Mouse (Mus musculus) ES-E14 (cell line): ENCODE data around the gene Gabpb2. TPM values are rescaled to one million over a fixed set of nuclear protein-coding genes. Genes with fewer than 3 reads are reported as not detected.

ENCODE experiments used
- DNase-seq: peaks from one replicate; pipeline ENCODE4 v3.0.0-alpha.2; 2013; ENCODE audit warnings: low read depth, low spot score
- H3K27ac ChIP-seq: 2 replicates; pipeline ENCODE4 v1.5.1; 2012; ENCODE audit warnings: low read depth, mild to moderate bottlenecking, low read length, moderate library complexity, mixed read lengths; ENCODE audit not compliant: poor library complexity, insufficient read depth, severe bottlenecking
- H3K36me3 ChIP-seq: 2 replicates; pipeline ENCODE4 v1.6.1; 2012; ENCODE audit warnings: mild to moderate bottlenecking, low read length, moderate library complexity, mixed read lengths; ENCODE audit not compliant: control insufficient read depth, poor library complexity, insufficient read depth, severe bottlenecking
- H3K4me1 ChIP-seq, 2 experiments: fragments of 150-350 bp in 1 of 2; sonication (generic) in 1 of 2; 2 replicates each; pipeline ENCODE4 v1.6.1; 2012; ENCODE audit warnings: low read length in 2 of 2, mild to moderate bottlenecking in 1 of 2, mixed read lengths in 1 of 2; ENCODE audit not compliant: control insufficient read depth in 2 of 2, insufficient read depth in 2 of 2, poor library complexity in 1 of 2
- H3K4me3 ChIP-seq, 2 experiments: fragments of 150-350 bp in 1 of 2; sonication (generic) in 1 of 2; 2 replicates each; pipeline ENCODE4 v1.5.1; 2012; ENCODE audit warnings: low read length in 2 of 2, low read depth in 1 of 2, mild to moderate bottlenecking in 1 of 2, mixed read lengths in 1 of 2; ENCODE audit not compliant: insufficient read depth in 1 of 2, poor library complexity in 1 of 2, severe bottlenecking in 1 of 2
- H3K9ac ChIP-seq: 2 replicates; pipeline ENCODE4 v1.6.1; 2012; ENCODE audit warnings: low read depth, mild to moderate bottlenecking, low read length, mixed read lengths; ENCODE audit not compliant: poor library complexity, insufficient read depth, severe bottlenecking
- H3K9me3 ChIP-seq: fragments of 150-350 bp; sonication (generic); 2 replicates; pipeline ENCODE4 v1.6.1; 2012; ENCODE audit warnings: low read depth, mild to moderate bottlenecking, low read length; ENCODE audit not compliant: control insufficient read depth, insufficient read depth
- CHD2 ChIP-seq: IDR thresholded peaks from 2 replicates; pipeline ENCODE4 v1.6.1; 2014; ENCODE audit warnings: mild to moderate bottlenecking, low read depth, low read length, inconsistent platforms
- HCFC1 ChIP-seq: IDR thresholded peaks from 2 replicates; pipeline ENCODE4 v1.6.1; 2012; ENCODE audit warnings: low read length, inconsistent platforms, borderline replicate concordance; ENCODE audit not compliant: insufficient read depth
- MAFK ChIP-seq: IDR thresholded peaks from 2 replicates; pipeline ENCODE4 v1.6.1; 2014; ENCODE audit warnings: mild to moderate bottlenecking, low read depth, low read length, inconsistent platforms; ENCODE audit not compliant: insufficient read depth
- ZC3H11A ChIP-seq: IDR thresholded peaks from 2 replicates; pipeline ENCODE4 v1.6.1; 2012; ENCODE audit warnings: low read depth, mild to moderate bottlenecking, inconsistent platforms, low read length, borderline replicate concordance
- ZNF384 ChIP-seq: IDR thresholded peaks from 2 replicates; pipeline ENCODE4 v1.6.1; 2012; ENCODE audit warnings: low read depth, low read length, inconsistent platforms
- in situ Hi-C, 2 experiments: fragments of 600-800 bp; cut with MboI; formaldehyde crosslinking; loops; one replicate each; pipeline ENCODE4 v1.15.1; 2025; ENCODE audit warnings: low sequenced_read_pairs in 2 of 2, inconsistent platforms in 1 of 2; ENCODE audit not compliant: unreplicated experiment in 2 of 2
- total RNA-seq: library from RNA; depleted of rRNA; stranded (reverse); fragments of 300-350 nt; gene quantifications from 2 replicates; pipeline ENCODE4 v1.2.3, GENCODE M21; 2012

Gabpb2 gene
- total RNA-seq, 1 experiment: 30.7 TPM

DNA sequence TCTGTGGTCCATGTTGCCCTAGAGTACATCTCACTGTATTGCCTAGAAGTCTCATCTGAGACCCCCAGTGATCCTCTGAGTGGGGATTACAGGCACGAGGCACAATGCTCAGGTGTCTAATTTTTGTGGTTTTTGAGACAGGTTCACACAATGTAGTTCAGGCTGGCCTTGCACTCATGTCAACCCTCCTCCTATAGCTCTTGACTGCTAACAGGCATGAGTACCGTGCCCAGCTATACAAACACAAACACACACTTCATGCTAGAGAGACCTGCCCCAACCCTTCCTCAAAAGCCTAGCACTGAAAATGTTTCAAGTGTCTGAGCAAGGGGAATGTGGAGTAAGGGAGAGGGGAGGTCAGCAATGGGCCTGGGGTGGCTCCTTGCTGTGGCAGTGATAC, 31.6 kb downstream of the Gabpb2 start:
- Histone ChIP-seq H3K4me1 (no peaks in the 10 kb centered on the region), H3K4me3 (no peak overlapping the region), H3K27ac (no peak overlapping the region), H3K36me3 (peaks cover 35% of the 10 kb centered on the region), H3K9ac (no peak overlapping the region), H3K9me3 (no peaks in the 10 kb centered on the region)
- DNase-seq: no peak
- in situ Hi-C loops: no loop called here
- TF ChIP-seq ZNF384 (no peak), HCFC1 (no peak), MAFK (no peak), ZC3H11A (no peak), CHD2 (no peak)

DNA sequence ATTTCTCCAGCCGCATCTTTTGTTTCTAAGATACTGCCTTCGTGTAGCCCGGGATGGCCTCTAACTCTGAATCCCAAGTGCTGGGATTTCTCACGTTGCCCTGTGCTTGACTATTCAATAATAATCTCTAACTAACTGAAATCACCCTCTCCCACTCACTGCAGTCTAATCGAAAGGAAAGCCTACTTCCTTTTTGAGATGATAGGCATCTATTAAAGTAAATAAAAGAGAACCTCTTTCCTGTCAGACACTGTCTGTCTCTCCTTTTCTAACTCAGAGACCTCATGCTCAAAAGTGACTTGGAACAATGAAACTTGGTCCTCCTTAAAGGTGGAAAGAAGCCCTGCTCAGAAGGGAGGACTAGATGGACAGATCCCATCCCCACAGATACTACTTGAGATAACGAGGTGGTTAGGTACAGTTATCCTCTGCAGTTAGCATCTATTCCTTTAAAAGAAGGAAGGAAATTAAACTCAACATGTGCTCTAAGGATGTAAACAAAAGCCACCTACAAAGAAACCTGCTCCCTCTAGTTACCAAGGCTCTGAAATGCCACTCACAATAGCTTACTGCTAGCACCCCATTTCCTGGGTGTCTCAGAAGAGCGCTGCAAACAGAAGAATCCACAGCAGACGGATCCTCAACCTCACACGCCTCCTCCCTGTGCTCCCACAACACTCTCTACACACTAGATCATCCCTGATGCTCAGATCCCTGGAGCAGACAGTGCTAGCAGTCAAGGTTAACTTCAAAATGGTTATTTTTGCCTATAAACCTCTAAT, 32.7 kb downstream of the Gabpb2 start:
- TF ChIP-seq ZC3H11A: no peak
- TF ChIP-seq HCFC1: no peak
- TF ChIP-seq MAFK: no peak
- no peak for TF ChIP-seq CHD2
- TF ChIP-seq ZNF384: no peak
- in situ Hi-C loops: no loop called here
- Histone ChIP-seq H3K36me3 (peaks cover 30% of the 10 kb centered on the region), H3K9ac (no peak overlapping the region), H3K4me1 (no peaks in the 10 kb centered on the region), H3K27ac (no peak overlapping the region), H3K4me3 (no peak overlapping the region), H3K9me3 (no peaks in the 10 kb centered on the region)
- no peak for DNase-seq

DNA sequence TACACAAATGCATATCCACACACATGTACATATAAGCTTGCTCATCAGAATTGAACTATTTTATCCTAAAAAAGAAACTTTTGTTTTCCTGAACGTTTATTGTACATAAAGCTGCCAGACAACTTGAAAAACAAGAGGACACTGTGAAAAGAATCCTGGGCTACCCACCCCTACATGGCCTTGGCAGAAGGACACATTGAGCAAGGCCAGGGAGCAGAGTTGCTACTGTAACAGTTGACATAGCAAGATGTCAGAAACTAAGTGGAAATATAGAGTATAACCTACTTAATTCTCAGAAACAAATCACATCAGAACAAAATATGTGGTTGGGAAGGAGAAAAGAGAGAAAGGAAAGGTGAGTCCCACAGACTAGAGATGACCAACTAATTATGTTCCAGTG, 35.9 kb downstream of the Gabpb2 start:
- Histone ChIP-seq H3K4me1 (peaks cover 2 to 4% of the 10 kb centered on the region in 2 experiments; a peak in 3 of 4 replicates), H3K9me3 (no peaks in the 10 kb centered on the region), H3K9ac (no peak overlapping the region), H3K36me3 (peaks cover 10% of the 10 kb centered on the region; the same call in 1 of the 2 replicates), H3K27ac (no peak overlapping the region), H3K4me3 (no peak overlapping the region)
- no peak for DNase-seq
- in situ Hi-C loops: no loop called here
- TF ChIP-seq ZC3H11A: no peak
- TF ChIP-seq ZNF384: no peak
- no peak for TF ChIP-seq HCFC1
- TF ChIP-seq CHD2: no peak
- no peak for TF ChIP-seq MAFK

DNA sequence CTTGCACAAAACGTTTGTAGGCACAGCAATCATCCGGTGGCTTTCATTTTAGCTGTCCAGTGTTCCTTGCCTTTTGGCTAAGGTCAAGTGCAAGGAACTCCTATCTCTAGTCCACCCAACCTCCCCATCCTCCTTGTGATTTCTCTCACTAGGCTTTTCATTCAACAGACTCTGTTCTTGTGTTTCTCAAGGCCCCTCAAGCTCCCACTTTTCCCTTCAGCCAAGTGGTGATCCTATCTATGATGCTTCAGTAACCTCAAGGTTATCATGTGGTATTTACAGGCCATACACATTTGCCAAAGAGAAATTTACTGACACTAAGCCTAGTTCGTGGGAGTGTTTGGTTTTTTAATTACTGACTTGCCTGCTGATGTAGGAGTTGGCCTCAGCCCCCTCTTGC, 37.8 kb downstream of the Gabpb2 start:
- Histone ChIP-seq H3K9me3 (no peaks in the 10 kb centered on the region), H3K4me3 (no peak overlapping the region), H3K4me1 (peaks cover 2 to 4% of the 10 kb centered on the region in 2 experiments; a peak in 3 of 4 replicates), H3K9ac (no peak overlapping the region), H3K36me3 (peaks cover 3% of the 10 kb centered on the region; the same call in 1 of the 2 replicates), H3K27ac (no peak overlapping the region)
- no peak for DNase-seq
- in situ Hi-C loops: no loop called here
- TF ChIP-seq ZNF384 (no peak), CHD2 (no peak), ZC3H11A (no peak), MAFK (no peak), HCFC1 (no peak)
